Mouse (Mus musculus): ENCODE measurements around the gene Apobec4. TPM values are rescaled to one million over a fixed set of nuclear protein-coding genes. Genes with fewer than 3 reads are reported as not detected.

Gene Apobec4
- polyA plus RNA-seq (2015; fragmentation: Nextera tagmentation; extraction: Ambion mirVana) = not detected in 2 replicates

DNA sequence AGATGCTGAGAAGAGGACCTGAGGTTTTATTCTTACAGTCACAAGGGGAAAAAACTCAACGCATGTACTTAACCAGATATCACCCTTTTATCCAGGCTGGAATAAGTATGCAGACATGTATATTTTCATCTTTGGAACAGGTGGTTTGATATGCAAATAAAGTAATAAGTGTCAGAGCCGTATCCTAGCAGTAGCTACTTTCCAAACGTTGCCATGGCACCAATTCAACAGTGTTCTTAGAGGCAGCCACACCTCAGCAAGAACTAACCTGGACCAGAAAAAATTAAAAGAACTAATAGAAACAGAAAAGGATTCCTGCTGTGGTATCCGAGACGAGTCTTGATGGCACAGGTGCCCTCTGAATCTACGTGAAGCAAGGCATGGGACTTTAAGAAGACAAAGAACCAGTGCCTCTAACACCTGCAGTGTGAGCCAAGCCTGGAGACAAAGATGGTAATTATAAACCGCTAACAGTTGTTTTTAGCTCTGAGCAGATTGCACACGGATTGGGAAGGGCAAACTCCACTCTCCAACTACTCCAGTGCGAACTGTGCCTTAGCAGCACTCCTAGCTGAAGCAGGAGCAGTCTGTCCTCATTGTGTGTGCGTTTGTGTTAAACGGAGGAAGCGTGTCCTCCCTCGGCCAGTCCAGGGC lies at the start of gene Apobec4:
Gene Apobec4 (plus strand): TSS at position 240 of the 654 bp plus-strand sequence.
- no peak for DNase-seq (ENCODE audit: low spot score)

GRCm38 (mm10) chr1:152701066-152701465 lies 49.3 kb upstream of the Apobec4 start:
- DNase-seq (ENCODE audit: low spot score) = no peak

DNA sequence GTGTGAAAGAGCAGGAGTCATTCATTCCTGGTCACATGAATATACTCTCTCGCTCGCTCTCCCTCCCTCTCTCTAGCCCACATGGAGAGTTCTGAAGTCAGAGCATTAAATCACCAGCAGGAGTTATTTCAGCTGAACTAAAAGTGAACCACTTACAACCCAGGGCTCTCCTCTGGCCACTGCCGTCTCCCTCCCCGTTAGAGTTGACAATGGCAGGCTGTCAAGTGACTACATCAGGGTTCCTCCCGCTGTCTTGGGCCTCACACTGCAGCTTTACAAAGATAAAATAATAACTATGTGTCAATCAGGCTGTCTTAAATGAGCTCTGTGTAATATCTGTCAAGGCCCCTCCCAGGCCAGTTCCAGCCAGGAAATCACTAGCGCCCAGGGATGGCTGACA lies 47.4 kb upstream of the Apobec4 start:
- no peak for DNase-seq (ENCODE audit: low spot score)

DNA sequence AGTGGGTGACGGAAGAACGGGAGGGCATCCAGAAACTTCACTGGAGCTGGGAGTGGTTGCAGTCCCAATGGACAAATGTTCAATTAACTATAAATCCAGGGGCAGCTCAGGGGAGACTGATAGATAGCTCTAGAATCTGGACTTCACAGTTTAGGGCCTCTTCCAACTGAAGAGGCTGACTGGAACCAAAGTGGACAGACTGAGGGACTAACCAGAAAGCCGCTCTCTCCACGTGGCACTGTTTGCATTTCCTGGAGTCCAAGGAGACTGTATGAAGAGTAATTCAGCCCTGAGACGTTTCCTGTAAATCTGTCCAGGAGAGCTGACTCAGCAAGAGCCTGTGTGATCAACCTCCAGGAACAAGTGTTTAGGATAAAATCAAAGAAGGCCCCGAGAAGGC lies 46.4 kb upstream of the Apobec4 start:
- DNase-seq (ENCODE audit: low spot score) = no peak

- no peak for DNase-seq (ENCODE audit: low spot score)
Measured at GRCm38 (mm10) chr1:152707560-152707959, 42.8 kb upstream of the Apobec4 start.

DNA sequence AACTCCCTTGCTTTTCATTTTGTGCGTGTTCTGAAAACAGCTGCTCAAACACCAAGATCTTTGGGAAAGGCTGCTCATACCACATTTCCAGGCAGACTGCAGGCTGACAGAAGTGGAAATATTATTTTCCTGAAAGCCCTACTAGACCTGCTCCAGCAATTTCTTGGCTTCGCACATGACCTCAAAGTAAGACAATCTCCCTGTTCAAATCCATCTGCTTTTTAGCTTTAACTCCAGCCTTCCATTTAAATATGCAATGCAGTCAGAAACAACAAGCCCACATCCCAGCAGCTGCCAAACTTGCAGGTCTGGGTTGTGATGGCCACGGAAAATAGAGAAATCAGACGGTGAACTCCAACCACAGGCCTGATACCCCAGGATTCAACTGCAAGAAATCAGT lies 39.3 kb upstream of the Apobec4 start:
- DNase-seq (ENCODE audit: low spot score) = no peak

DNA sequence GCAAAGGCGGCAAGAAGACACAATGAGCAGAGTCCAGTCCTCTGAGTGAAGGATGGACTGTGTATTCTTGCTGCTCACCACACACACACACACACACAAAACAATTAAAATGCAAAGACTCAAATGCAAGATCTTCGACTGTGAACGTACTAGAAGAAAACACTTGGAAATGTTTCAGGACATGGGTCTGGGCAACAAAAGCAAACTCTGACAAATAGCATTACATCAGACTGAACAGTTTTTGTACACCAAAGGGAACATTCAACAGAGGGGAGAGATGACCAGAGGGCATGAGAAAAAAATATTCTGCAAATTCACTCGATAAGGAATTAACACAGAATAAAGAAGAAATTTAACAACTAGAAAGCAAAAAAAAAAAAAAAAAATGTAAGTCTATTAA lies 36.4 kb upstream of the Apobec4 start:
- DNase-seq (ENCODE audit: low spot score) = no peak

DNA sequence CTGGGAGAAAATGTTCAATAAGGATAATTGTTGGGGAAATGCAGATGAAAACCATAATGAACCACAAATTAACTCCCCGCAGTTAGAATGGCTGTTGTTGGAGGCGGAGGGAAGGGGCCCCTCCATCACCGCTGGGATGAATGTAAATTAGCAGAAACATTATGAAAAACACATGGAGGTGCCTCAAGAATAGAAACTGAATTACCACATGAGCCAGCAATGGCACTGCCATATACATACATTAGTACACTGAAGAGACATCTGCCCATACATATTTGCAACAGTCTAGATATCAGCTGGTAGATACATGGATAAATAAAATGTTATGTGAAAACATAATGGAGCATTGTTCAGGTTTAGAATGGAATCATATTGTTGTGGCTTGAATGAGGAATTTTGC lies 35.9 kb upstream of the Apobec4 start:
- no peak for DNase-seq (ENCODE audit: low spot score)

- no peak for DNase-seq (ENCODE audit: low spot score)
Measured at GRCm38 (mm10) chr1:152717329-152717728, 33.0 kb upstream of the Apobec4 start.

GRCm38 (mm10) chr1:152718200-152718599 lies 32.2 kb upstream of the Apobec4 start:
- no peak for DNase-seq (ENCODE audit: low spot score)

GRCm38 (mm10) chr1:152720969-152721368 lies 29.4 kb upstream of the Apobec4 start:
- no peak for DNase-seq (ENCODE audit: low spot score)

DNA sequence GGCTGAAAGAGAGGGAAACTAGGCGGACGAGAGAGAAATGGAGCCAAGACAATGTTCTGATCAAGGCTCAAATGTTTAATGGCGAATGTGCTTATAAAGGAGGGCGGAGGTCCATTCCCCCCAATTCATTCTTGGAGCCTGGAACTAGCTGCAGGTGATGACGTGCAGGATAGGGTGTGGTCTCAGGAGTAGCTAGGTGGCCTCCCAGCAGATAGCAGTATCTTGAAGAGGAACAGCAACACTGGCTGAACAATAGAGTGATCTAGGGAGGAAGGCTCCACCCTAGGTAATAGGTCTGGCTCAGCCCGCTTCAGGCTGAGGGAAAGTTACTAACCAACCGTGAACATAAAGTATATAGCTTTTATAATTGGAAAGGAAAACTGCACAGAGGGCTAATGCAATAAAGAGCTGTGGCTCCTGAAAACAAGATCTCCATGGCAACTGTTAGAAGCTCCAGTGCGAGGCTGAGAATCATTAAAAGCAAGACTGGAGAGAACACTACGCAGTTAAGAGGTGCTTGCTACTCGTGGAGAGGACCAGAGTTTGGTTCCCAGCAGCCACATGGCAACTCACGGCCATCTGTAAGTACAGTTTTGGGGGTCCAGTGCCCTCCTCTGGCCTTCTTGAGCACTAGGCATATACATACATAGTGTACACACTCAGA lies 28.7 kb upstream of the Apobec4 start:
- DNase-seq (ENCODE audit: low spot score) = no peak

DNA sequence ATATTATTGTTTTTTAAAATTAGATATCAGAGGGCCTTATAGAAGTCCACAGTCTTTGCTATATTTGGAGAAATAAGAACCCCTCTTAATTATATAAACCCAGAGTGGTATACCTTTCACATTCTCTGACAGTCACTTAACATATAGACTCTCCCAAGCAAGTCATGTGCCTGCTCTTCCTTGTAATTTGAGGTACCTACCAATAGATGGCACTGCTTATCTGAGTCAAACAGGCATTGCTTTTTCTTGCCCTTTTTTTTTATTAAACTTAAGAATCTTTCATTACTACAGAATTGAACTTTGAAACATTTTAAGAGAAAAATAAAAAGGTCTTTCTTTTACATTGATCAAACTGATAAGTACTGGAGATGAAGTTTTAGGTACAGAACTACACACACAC lies 26.1 kb upstream of the Apobec4 start:
- peak; percentile 13 for DNase-seq (ENCODE audit: low spot score)

DNA sequence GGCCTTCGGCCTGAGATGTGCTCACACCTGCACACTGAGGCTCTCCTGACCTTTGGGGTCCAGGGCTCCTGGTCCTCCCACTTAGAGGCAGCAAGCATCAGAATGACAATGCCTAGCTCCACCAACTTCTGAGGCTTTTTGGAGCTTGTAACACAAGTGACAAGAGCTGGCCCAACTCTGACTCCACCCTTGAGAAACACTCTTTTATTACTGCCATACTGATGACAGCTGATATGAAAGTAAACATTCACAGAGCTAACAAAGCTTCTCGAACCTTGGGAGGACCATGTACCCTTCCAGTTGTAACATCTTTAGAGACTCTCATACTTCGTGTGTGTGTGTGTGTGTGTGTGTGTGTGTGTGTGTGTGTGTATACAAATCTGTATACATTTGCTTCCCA lies 24.3 kb upstream of the Apobec4 start:
- DNase-seq (ENCODE audit: low spot score) = no peak

DNA sequence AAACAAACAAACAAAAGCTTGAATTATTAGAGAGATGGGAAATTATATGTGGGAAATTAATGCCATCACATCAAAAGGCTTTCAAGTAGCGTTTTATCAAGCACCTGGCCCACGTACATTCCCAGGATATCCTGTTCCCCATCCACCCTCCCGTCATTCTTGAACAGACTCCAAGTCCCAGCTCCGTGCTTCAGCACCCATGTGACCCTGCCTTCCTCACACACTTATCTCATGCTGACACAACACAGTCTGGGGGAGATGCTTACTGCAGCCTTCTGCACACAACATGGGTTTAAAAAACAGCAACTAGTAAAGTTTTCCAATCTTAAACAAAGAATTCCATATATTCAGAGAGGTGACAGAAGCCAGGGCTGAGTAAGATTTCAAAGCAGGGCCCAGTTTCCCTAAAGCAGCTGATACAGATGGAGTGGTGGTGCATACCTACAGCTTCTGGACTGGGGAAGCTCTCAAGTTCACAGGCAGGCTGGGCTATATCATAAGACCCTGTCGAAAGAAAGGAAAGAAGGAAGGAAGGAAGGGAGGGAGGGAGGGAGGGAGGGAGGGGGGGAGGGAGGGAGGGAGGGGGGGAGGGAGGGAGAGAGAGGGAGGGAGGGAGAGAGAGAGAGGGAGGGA lies 22.6 kb upstream of the Apobec4 start:
- no peak for DNase-seq (ENCODE audit: low spot score)

GRCm38 (mm10) chr1:152738793-152739192 lies 11.6 kb upstream of the Apobec4 start:
- no peak for DNase-seq (ENCODE audit: low spot score)

DNA sequence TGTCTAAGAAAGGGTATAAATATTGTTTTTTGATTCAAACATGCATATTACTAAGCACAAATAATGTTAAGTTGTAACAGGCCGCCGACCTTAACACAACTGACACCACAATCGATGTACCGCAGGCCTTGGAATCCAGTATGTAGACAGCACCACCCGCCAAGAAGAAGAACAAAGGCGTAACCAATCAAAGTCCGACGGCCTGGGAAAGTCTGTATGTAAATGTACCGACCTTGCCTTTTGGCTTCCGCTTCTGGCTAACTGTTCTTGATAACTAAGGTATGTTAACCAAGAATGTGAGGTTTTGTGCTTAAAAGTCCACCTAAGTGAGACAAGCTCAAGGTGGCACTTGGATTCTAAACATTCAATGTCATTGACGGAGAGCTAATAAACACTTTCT lies 11.0 kb upstream of the Apobec4 start:
- no peak for DNase-seq (ENCODE audit: low spot score)

GRCm38 (mm10) chr1:152743095-152743826 lies 7.1 kb upstream of the Apobec4 start:
- no peak for DNase-seq (ENCODE audit: low spot score)

DNA sequence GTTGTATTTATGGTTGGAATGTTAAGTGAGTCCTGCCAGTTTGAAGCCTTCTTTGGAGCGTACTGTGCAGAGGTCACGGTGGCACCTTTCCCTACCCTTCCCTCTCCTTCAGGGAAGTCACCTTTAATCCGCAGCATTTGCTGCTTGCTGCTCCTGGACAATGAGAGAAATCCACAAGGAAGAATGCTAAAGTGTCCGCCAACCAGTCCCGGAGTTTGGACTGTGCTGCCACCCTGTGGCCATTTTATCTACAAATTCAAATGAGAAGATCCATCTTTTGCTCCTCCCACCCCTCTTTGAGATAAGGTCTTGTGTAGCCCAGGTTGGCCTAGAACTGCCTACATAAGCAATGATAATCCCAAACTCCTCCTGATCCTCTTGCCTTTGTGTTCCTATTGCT lies 3.9 kb upstream of the Apobec4 start:
- DNase-seq (ENCODE audit: low spot score) = peak; percentile 60

GRCm38 (mm10) chr1:152749276-152749675 lies 1.1 kb upstream of the Apobec4 start:
- no peak for DNase-seq (ENCODE audit: low spot score)

DNA sequence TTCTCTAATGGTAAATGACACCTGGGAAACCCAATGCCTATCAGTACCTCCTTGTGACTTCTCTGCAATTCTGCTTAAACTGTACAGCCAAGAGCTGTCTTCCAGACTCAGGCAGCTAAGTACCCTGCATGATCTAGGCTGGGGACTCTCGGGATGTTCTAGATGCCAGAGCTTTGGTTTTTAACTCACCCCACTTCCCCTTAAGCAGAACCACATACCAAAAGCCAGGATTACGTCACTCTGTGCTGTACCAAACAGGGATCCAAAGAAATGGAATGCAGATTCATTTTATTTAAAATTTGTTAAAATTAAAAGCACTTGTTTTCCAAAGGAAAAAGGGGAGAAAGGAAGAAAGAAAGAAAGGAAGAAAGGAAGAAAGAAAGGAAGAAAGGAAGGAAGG lies 11.4 kb downstream of the Apobec4 start:
- DNase-seq (ENCODE audit: low spot score) = no peak
